Mouse (Mus musculus) ES-Bruce4 (cell line): ENCODE results near the gene Uqcrq.

ENCODE experiments used
- CTCF ChIP-seq: IDR thresholded peaks from one replicate; pipeline ENCODE4 v1.8.1; 2011; ENCODE audit warnings: low read depth, low read length
- EP300 ChIP-seq: IDR thresholded peaks from 2 replicates; pipeline ENCODE4 v1.6.1; 2011; ENCODE audit warnings: low read depth, low read length; ENCODE audit not compliant: insufficient read depth

DNA sequence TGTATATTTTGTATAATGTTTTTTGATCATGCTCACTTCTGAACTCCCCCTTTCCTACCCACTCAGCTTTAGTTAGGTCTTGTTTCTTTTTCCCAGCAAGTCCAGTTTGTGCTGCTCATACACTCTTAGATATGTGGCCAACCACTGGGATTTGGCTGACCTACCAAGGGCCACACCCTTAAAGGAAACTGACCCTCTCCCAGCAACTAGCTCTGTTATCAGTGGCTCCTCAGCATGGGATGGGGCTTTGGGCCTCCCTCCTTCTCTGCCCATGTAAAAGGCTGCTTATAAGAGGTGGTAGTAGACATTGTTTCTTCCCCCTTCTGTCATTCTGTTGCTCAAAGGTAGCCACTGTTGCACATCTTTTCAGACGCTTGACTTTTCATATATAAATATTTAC lies 51.7 kb downstream of the Uqcrq start:
- no peak for TF ChIP-seq CTCF
- no peak for TF ChIP-seq EP300
